Mouse (Mus musculus): Measurements from ENCODE around the gene Mrpl4.
"Not testable (repeated sequence)": the region's sequence is repeated elsewhere in the genome, so short reads cannot be mapped to it uniquely, and the experiment has no call there.

The Mrpl4 gene

GRCm38 (mm10) chr9:20986952-20987686, 15.4 kb upstream of the Mrpl4 start:
- DNase-seq (ENCODE audit: low read depth, low spot score): no peak

- DNase-seq (ENCODE audit: low read depth, low spot score): no peak
Measured at GRCm38 (mm10) chr9:20987953-20988352, 14.6 kb upstream of the Mrpl4 start.

GRCm38 (mm10) chr9:20990861-20991260, 11.7 kb upstream of the Mrpl4 start:
- no peak for DNase-seq (ENCODE audit: low read depth, low spot score)

GRCm38 (mm10) chr9:20991587-20991986, 11.0 kb upstream of the Mrpl4 start:
- DNase-seq (ENCODE audit: low read depth, low spot score): no peak

DNA sequence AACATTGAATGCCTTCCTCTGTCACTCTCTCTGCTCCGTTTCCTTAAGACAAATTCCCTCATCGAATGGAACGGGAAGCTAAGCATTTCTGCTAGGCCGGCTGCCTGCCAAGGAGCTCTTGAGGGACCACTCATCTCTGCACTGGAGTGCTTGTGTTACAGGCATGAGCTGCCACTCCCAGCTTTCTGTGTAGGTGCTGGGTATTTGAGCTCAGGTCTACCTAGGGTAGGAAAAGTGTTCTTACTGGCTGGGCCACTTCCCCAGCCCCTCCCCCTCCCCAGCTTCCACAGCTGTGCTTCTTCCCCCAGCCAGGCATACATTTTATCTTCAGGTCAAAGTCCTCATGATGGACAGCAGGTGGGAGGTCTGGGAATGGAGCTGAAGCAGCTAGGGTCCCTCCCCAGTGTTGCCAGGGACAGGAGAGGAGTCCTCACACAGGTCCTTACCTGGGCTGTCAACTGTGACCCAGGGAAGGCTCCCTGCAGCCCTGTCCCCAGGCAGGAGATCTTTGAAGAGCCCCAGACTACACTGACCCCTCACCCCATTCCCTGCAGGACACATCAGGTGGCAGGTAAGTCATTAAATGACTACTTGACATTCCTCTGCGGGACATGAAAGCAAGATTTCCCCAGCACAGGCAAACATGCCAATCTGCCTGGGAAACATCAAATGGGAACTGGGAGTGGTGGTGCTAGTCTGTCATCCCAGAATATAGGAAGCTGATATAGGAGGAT, 9.2 kb upstream of the Mrpl4 start:
- no peak for DNase-seq (ENCODE audit: low read depth, low spot score)

- DNase-seq (ENCODE audit: low read depth, low spot score): no peak
Measured at GRCm38 (mm10) chr9:20995069-20995468, 7.5 kb upstream of the Mrpl4 start.

DNA sequence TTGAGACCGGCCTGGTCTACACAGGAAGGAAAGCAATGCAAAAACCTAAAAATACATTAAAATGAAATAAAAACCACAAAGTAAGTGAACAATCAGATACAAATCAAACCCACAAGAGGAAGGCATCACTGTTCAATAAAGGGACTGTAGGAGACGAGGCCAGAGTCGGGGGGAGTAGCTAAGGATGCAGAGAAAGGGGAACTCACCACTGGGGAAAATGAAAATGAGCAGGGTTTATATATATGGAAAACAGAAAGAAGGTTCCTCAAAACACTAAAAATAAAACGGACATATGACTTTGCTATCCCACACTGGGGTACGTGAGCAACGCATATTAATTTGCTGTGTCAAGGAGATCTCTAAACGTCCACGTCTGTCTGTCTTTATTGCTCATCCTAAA, 5.5 kb upstream of the Mrpl4 start:
- DNase-seq (ENCODE audit: low read depth, low spot score): no peak

DNA sequence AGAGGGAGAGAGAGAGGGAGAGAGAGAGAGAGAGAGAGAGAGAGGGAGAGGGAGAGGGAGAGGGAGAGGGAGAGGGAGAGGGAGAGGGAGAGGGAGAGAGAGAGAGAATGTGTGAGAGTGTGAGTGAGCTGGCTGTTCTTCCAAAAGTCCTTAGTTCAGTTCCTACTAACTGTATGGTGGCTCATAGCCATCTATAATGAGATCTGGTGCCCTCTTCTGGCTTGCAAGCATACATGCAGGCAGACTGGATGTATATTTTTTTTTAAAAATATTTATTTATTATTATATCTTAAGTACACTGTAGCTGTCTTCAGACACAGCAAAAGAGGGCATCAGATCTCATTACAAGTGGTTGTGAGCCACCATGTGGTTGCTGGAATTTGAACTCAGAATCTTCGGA, 4.2 kb upstream of the Mrpl4 start:
- DNase-seq (ENCODE audit: low read depth, low spot score): not testable (repeated sequence)

- no peak for DNase-seq (ENCODE audit: low read depth, low spot score)
Measured at GRCm38 (mm10) chr9:21000811-21001210, 1.7 kb upstream of the Mrpl4 start.

DNA sequence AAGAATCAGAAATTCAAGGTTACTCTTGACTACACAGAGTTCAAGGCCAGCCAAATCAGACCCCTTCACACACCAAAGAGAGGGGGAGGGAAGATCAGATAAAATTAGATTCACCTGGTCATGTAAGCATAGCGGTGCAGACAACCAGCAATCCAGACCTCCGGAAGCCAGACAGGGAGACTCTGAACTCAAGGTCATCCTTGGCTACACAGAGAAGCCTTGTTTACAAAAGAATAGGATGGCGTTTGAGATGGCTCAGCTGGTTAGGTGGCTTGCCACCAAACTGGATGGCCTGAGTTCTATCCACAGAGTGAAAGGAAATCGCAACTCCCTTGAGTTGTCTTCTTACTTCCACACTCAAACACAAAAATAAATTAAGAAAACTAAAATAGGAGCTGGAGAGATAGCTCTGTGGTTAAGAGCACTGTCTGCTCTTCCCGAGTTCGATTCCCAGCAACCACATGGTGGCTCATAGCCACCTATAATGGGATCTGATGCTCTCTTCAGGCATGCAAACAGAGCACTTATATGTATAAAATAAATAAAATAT, 812 bp upstream of the Mrpl4 start:
- no peak for DNase-seq (ENCODE audit: low read depth, low spot score)

GRCm38 (mm10) chr9:21002270-21002626, 290 bp upstream of the Mrpl4 start:
- no peak for DNase-seq (ENCODE audit: low read depth, low spot score)

- DNase-seq (ENCODE audit: low read depth, low spot score): no peak
Measured at GRCm38 (mm10) chr9:21007313-21007952, 4.9 kb downstream of the Mrpl4 start.

- no peak for DNase-seq (ENCODE audit: low read depth, low spot score)
Measured at GRCm38 (mm10) chr9:21008007-21008406, 5.5 kb downstream of the Mrpl4 start.

- no peak for DNase-seq (ENCODE audit: low read depth, low spot score)
Measured at GRCm38 (mm10) chr9:21010362-21010761, 7.8 kb downstream of the Mrpl4 start.

- not testable (repeated sequence) for DNase-seq (ENCODE audit: low read depth, low spot score)
Measured at GRCm38 (mm10) chr9:21010939-21011541, 8.5 kb downstream of the Mrpl4 start.

- no peak for DNase-seq (ENCODE audit: low read depth, low spot score)
Measured at GRCm38 (mm10) chr9:21011846-21012312, 9.3 kb downstream of the Mrpl4 start.

GRCm38 (mm10) chr9:21012368-21012767, 9.8 kb downstream of the Mrpl4 start:
- no peak for DNase-seq (ENCODE audit: low read depth, low spot score)

- DNase-seq (ENCODE audit: low read depth, low spot score): no peak
Measured at GRCm38 (mm10) chr9:21014691-21015570, 12.4 kb downstream of the Mrpl4 start.

DNA sequence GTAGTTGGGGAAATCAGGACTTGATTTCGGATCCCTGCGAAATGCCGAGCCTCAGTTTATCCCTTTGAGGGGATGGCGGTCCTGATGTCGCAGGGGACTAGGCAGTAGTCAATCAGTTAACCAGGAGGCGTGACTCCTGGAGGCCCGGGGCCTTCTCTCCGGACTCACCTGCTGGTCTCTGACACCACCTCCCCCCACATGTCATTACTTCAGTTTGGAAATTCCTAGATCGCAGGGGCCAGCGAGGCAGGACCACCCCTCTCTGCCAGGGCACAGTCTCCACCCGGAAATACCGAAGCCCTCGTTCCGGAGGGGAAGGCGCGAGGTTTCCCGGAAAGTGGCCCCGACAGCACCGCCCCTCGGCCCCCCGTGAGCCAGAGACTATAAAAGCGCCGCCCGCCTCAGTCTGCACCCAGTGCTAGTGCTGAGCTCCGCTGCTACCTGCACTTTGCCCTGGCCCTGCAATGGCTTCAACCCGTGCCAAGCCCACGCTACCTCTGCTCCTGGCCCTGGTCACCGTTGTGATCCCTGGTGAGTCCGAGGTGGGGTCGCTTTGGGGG, 13.1 kb downstream of the Mrpl4 start, which contains the start of gene Icam1:
Gene Icam1 (plus strand): TSS at position 415 of the 560 bp plus-strand sequence.
- DNase-seq (ENCODE audit: low read depth, low spot score): no peak
